Mouse (Mus musculus) neural tube, embryonic 13.5 days (tissue): ENCODE data around the gene Tsc22d3. TPM values are rescaled to one million over a fixed set of nuclear protein-coding genes. Genes with fewer than 3 reads are reported as not detected.

Source experiments
- polyA plus RNA-seq: library from polyadenylated mRNA; unstranded; fragments of >200 nt; fragmentation: Nextera tagmentation; extraction: Ambion mirVana; gene quantifications from 2 replicates; pipeline ENCODE4 v1.2.1, GENCODE M21; 2015

The Tsc22d3 gene
- polyA plus RNA-seq, 1 experiment from 2014 or later = 135 TPM

Other genes starting within 250 kb of the Tsc22d3 start
- 76.0 and 77.4 TPM in 2 replicates for gene Prps1, start 144.0 kb downstream of the Tsc22d3 start, polyA plus RNA-seq
- gene Mid2, start 63.9 kb upstream of the Tsc22d3 start, polyA plus RNA-seq = 4.8 and 5.3 TPM in 2 replicates
- gene Tex13b, start 212.8 kb upstream of the Tsc22d3 start, polyA plus RNA-seq = not detected in 2 replicates